Mouse (Mus musculus) heart, embryonic 12.5 days (tissue): ENCODE results near the gene Ppef1. TPM values are rescaled to one million over a fixed set of nuclear protein-coding genes. Genes with fewer than 3 reads are reported as not detected.
A peak's percentile ranks its signal among the peaks of the same experiment; 100 is the strongest.

ENCODE experiments used
- ATAC-seq: fragments of 200-750 bp; cut with Nextera tagmentation; 2 replicates; pipeline ENCODE4 v1.8.0; 2017; ENCODE audit warnings: moderate TSS enrichment, moderate library complexity; ENCODE audit not compliant: insufficient number of reproducible peaks, low FRiP score
- H3K27ac ChIP-seq: fragments of 300-500 bp; sonication (generic); 2 replicates; pipeline ENCODE4 v1.5.1; 2016; ENCODE audit warnings: mild to moderate bottlenecking, moderate library complexity; ENCODE audit not compliant: poor library complexity, severe bottlenecking
- H3K27me3 ChIP-seq: fragments of 300-500 bp; sonication (generic); replicated peaks from 2 replicates; pipeline ENCODE4 v1.6.1; 2016; ENCODE audit warnings: mild to moderate bottlenecking, moderate library complexity
- H3K36me3 ChIP-seq: fragments of 300-500 bp; sonication (generic); 2 replicates; pipeline ENCODE4 v1.6.1; 2016; ENCODE audit warnings: mild to moderate bottlenecking, moderate library complexity
- H3K4me1 ChIP-seq: fragments of 300-500 bp; sonication (generic); replicated peaks from 2 replicates; pipeline ENCODE4 v1.6.1; 2016; ENCODE audit warnings: mild to moderate bottlenecking
- H3K4me2 ChIP-seq: fragments of 300-500 bp; sonication (generic); 2 replicates; pipeline ENCODE4 v1.6.1; 2016; ENCODE audit warnings: mild to moderate bottlenecking, moderate library complexity
- H3K4me3 ChIP-seq: fragments of 300-500 bp; sonication (generic); 2 replicates; pipeline ENCODE4 v1.5.1; 2016; ENCODE audit warnings: mild to moderate bottlenecking
- H3K9ac ChIP-seq: fragments of 300-500 bp; sonication (generic); 2 replicates; pipeline ENCODE4 v1.6.1; 2016; ENCODE audit warnings: mild to moderate bottlenecking, moderate library complexity
- H3K9me3 ChIP-seq: fragments of 300-500 bp; sonication (generic); replicated peaks from 2 replicates; pipeline ENCODE4 v1.6.1; 2016; ENCODE audit warnings: mild to moderate bottlenecking, moderate library complexity
- WGBS: fragments of 180-500 bp; shearing (Covaris S2); methylation state at CpG from one replicate; pipeline ENCODE4 v1.1.7; 2016; 5-methylcytosine and 5-hydroxymethylcytosine counted together
- polyA plus RNA-seq: library from polyadenylated mRNA; unstranded; fragments of >200 nt; fragmentation: Nextera tagmentation; extraction: Ambion mirVana; gene quantifications from 2 replicates; pipeline ENCODE4 v1.2.1, GENCODE M21; 2016

Gene Ppef1
- polyA plus RNA-seq, 1 experiment from 2014 or later = not detected

GRCm38 (mm10) chrX:160691559-160691958 lies 44.0 kb downstream of the Ppef1 start:
- Histone ChIP-seq H3K9ac (no peak overlapping the region), H3K9me3 (no peaks in the 10 kb centered on the region), H3K4me2 (no peak overlapping the region), H3K27me3 (no peaks in the 10 kb centered on the region), H3K27ac (no peak overlapping the region), H3K4me1 (no peaks in the 10 kb centered on the region), H3K4me3 (no peak overlapping the region), H3K36me3 (no peaks in the 10 kb centered on the region)
- ATAC-seq = no peak
- 84% methylated on average over 3 of the region's 3 CpGs for WGBS

GRCm38 (mm10) chrX:160690094-160690493 lies 45.5 kb downstream of the Ppef1 start:
- H3K4me2 ChIP-seq = no peak overlapping the region
- H3K36me3 ChIP-seq = no peaks in the 10 kb centered on the region
- H3K9ac ChIP-seq = no peak overlapping the region
- 81% methylated on average over 2 of the region's 2 CpGs for WGBS
- no peak overlapping the region for H3K27ac ChIP-seq
- H3K27me3 ChIP-seq = no peaks in the 10 kb centered on the region
- H3K9me3 ChIP-seq = no peaks in the 10 kb centered on the region
- no peak for ATAC-seq
- H3K4me1 ChIP-seq = no peaks in the 10 kb centered on the region
- H3K4me3 ChIP-seq = no peak overlapping the region

GRCm38 (mm10) chrX:160669992-160670391 lies 65.6 kb downstream of the Ppef1 start:
- no peaks in the 10 kb centered on the region for H3K36me3 ChIP-seq
- 79% methylated on average over 1 of the region's 1 CpGs for WGBS
- H3K9ac ChIP-seq = no peak overlapping the region
- no peak overlapping the region for H3K27ac ChIP-seq
- H3K4me3 ChIP-seq = no peak overlapping the region
- H3K4me2 ChIP-seq = no peak overlapping the region
- ATAC-seq = no peak
- H3K4me1 ChIP-seq = no peaks in the 10 kb centered on the region
- H3K9me3 ChIP-seq = no peaks in the 10 kb centered on the region
- no peaks in the 10 kb centered on the region for H3K27me3 ChIP-seq

GRCm38 (mm10) chrX:160610882-160611644 lies 124.5 kb downstream of the Ppef1 start:
- H3K4me3 ChIP-seq = no peak overlapping the region
- H3K27ac ChIP-seq = no peak overlapping the region
- no peaks in the 10 kb centered on the region for H3K27me3 ChIP-seq
- no peak for ATAC-seq
- 0 out of 2 replicates have a peak, but pooled peaks cover 4% of the 10 kb centered on the region for H3K4me1 ChIP-seq
- no peaks in the 10 kb centered on the region for H3K36me3 ChIP-seq
- no peak overlapping the region for H3K9ac ChIP-seq
- no peaks in the 10 kb centered on the region for H3K9me3 ChIP-seq
- 51% methylated on average over 4 of the region's 4 CpGs for WGBS
- no peak overlapping the region for H3K4me2 ChIP-seq

- 72% methylated on average over 2 of the region's 2 CpGs for WGBS
- H3K27ac ChIP-seq = no peak overlapping the region
- no peaks in the 10 kb centered on the region for H3K9me3 ChIP-seq
- no peaks in the 10 kb centered on the region for H3K27me3 ChIP-seq
- H3K4me3 ChIP-seq = no peak overlapping the region
- H3K4me2 ChIP-seq = no peak overlapping the region
- ATAC-seq = no peak
- no peak overlapping the region for H3K9ac ChIP-seq
- no peaks in the 10 kb centered on the region for H3K36me3 ChIP-seq
- H3K4me1 ChIP-seq = 0 out of 2 replicates have a peak, but pooled peaks cover 7% of the 10 kb centered on the region
Observed at GRCm38 (mm10) chrX:160610482-160610881, 125.1 kb downstream of the Ppef1 start.

- WGBS = 42% methylated on average over 3 of the region's 3 CpGs
- Histone ChIP-seq H3K9ac (no peak overlapping the region), H3K36me3 (no peaks in the 10 kb centered on the region), H3K4me3 (no peak overlapping the region), H3K27ac (no peak overlapping the region), H3K27me3 (no peaks in the 10 kb centered on the region), H3K4me1 (0 out of 2 replicates have a peak, but pooled peaks cover 12% of the 10 kb centered on the region), H3K9me3 (no peaks in the 10 kb centered on the region), H3K4me2 (no peak overlapping the region)
- ATAC-seq = no peak
Observed at GRCm38 (mm10) chrX:160609849-160610248, 125.7 kb downstream of the Ppef1 start.

GRCm38 (mm10) chrX:160603981-160604541 lies 131.5 kb downstream of the Ppef1 start:
- ATAC-seq = 0 out of 2 replicates have a peak, but pooled peaks have one; percentile 25
- 52% methylated on average over 6 of the region's 6 CpGs for WGBS
- H3K9ac ChIP-seq = no peak overlapping the region
- H3K9me3 ChIP-seq = no peaks in the 10 kb centered on the region
- peak overlapping the region; percentile 3; the same call in 1 of the 2 replicates for H3K4me2 ChIP-seq
- H3K27ac ChIP-seq = 0 out of 2 replicates have a peak overlapping the region, but pooled peaks have one; percentile 21
- no peaks in the 10 kb centered on the region; the same call in 1 of the 2 replicates for H3K27me3 ChIP-seq
- no peaks in the 10 kb centered on the region for H3K36me3 ChIP-seq
- no peak overlapping the region for H3K4me3 ChIP-seq
- H3K4me1 ChIP-seq = peaks cover 49% of the 10 kb centered on the region

- Histone ChIP-seq H3K4me1 (peaks cover 56% of the 10 kb centered on the region), H3K36me3 (no peaks in the 10 kb centered on the region), H3K4me2 (no peak overlapping the region), H3K27me3 (no peaks in the 10 kb centered on the region; the same call in 1 of the 2 replicates), H3K9ac (no peak overlapping the region), H3K9me3 (no peaks in the 10 kb centered on the region), H3K4me3 (no peak overlapping the region), H3K27ac (no peak overlapping the region)
- WGBS = 85% methylated on average over 2 of the region's 2 CpGs
- ATAC-seq = no peak
Observed at GRCm38 (mm10) chrX:160603316-160603715, 132.2 kb downstream of the Ppef1 start.

GRCm38 (mm10) chrX:160602770-160603169 lies 132.8 kb downstream of the Ppef1 start:
- no peaks in the 10 kb centered on the region for H3K9me3 ChIP-seq
- H3K4me1 ChIP-seq = peaks cover 60% of the 10 kb centered on the region
- no peak overlapping the region for H3K9ac ChIP-seq
- H3K4me2 ChIP-seq = no peak overlapping the region
- 85% methylated on average over 1 of the region's 1 CpGs for WGBS
- no peaks in the 10 kb centered on the region for H3K36me3 ChIP-seq
- no peaks in the 10 kb centered on the region; the same call in 1 of the 2 replicates for H3K27me3 ChIP-seq
- no peak overlapping the region for H3K27ac ChIP-seq
- H3K4me3 ChIP-seq = no peak overlapping the region
- ATAC-seq = no peak

GRCm38 (mm10) chrX:160601053-160601452 lies 134.5 kb downstream of the Ppef1 start:
- 50% methylated on average over 3 of the region's 3 CpGs for WGBS
- peak overlapping the region; percentile 36 for H3K27ac ChIP-seq
- no peak overlapping the region for H3K9ac ChIP-seq
- H3K27me3 ChIP-seq = no peaks in the 10 kb centered on the region; the same call in 1 of the 2 replicates
- no peaks in the 10 kb centered on the region for H3K36me3 ChIP-seq
- H3K4me1 ChIP-seq = peaks cover 68% of the 10 kb centered on the region
- H3K4me2 ChIP-seq = no peak overlapping the region
- no peaks in the 10 kb centered on the region for H3K9me3 ChIP-seq
- ATAC-seq = no peak
- no peak overlapping the region for H3K4me3 ChIP-seq

- Histone ChIP-seq H3K4me2 (no peak overlapping the region), H3K27me3 (no peaks in the 10 kb centered on the region; the same call in 1 of the 2 replicates), H3K36me3 (no peaks in the 10 kb centered on the region), H3K27ac (peak overlapping the region; percentile 77), H3K9me3 (no peaks in the 10 kb centered on the region), H3K9ac (no peak overlapping the region), H3K4me1 (peaks cover 49% of the 10 kb centered on the region), H3K4me3 (no peak overlapping the region)
- WGBS = 46% methylated on average over 3 of the region's 3 CpGs
- peak; percentile 57; the same call in 1 of the 2 replicates for ATAC-seq
Observed at GRCm38 (mm10) chrX:160598562-160599458, 136.8 kb downstream of the Ppef1 start.
